Mouse (Mus musculus): ENCODE data around the gene Rab40c. TPM values are rescaled to one million over a fixed set of nuclear protein-coding genes. Genes with fewer than 3 reads are reported as not detected.
"Not testable (repeated sequence)": the region's sequence is repeated elsewhere in the genome, so short reads cannot be mapped to it uniquely, and the experiment has no call there.

Rab40c gene
- polyA plus RNA-seq, 1 experiment from 2014 or later, result 20.2 TPM

DNA sequence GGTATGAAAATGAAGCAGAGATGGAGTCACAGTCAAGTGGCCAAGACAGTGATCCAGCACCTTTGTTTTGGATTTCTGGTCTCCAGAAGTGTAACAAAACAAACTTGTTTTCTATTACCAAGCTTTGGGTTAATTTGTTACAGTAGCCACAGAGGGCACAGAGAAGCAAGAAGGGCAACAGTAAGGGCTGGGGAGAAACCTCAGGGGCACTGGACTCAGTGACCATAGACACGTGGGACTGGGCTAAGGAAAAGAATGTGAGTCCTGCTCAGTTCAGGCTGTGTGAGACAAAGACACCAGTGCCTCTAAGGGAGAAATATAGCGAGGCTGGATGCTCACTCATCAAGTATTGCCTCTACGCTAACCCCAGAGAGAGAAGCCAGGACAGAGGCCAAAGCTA is 46.9 kb downstream of the Rab40c start:
- H3K4me3 ChIP-seq (ENCODE audit: low read depth, low read length), result no peak overlapping the region
- DNase-seq (ENCODE audit: low spot score) (no peak), ATAC-seq (ENCODE audit: low FRiP score, low TSS enrichment) (no peak)
- no peaks in the 10 kb centered on the region for H3K36me3 ChIP-seq (ENCODE audit: control insufficient read depth, insufficient read depth, low read length)
- H3K9me3 ChIP-seq (ENCODE audit: control insufficient read depth, low read length), result no peaks in the 10 kb centered on the region
- WGBS, result 87% methylated on average over 3 of the region's 3 CpGs
- no peak overlapping the region for H3K4me2 ChIP-seq (replicated peaks; ENCODE audit: low read depth)
- no peak overlapping the region for H3K9ac ChIP-seq (ENCODE audit: low read length)
- H3K27me3 ChIP-seq (ENCODE audit: control insufficient read depth, insufficient read depth, low read length), result no peaks in the 10 kb centered on the region
- no peak for TF ChIP-seq EP300 (optimal IDR thresholded peaks at IDR 0.05)
- no peak for TF ChIP-seq CTCF (IDR thresholded peaks at IDR 0.05; ENCODE audit: low read depth)
- no peak overlapping the region for H3K27ac ChIP-seq (replicated peaks)
- peaks cover 12% of the 10 kb centered on the region for H3K4me1 ChIP-seq (replicated peaks; ENCODE audit: control insufficient read depth, insufficient read depth)

GRCm38 (mm10) chr17:25871566-25871965 is 48.0 kb downstream of the Rab40c start:
- H3K4me1 ChIP-seq (replicated peaks; ENCODE audit: control insufficient read depth, insufficient read depth), result peaks cover 13% of the 10 kb centered on the region
- DNase-seq (ENCODE audit: low spot score); H3K9ac ChIP-seq (ENCODE audit: low read length); H3K9me3 ChIP-seq (ENCODE audit: control insufficient read depth, low read length); H3K4me2 ChIP-seq (replicated peaks; ENCODE audit: low read depth); ATAC-seq (ENCODE audit: low FRiP score, low TSS enrichment); H3K4me3 ChIP-seq (ENCODE audit: low read depth, low read length); H3K36me3 ChIP-seq (ENCODE audit: control insufficient read depth, insufficient read depth, low read length); H3K27me3 ChIP-seq (ENCODE audit: control insufficient read depth, insufficient read depth, low read length); H3K27ac ChIP-seq (replicated peaks): not testable (repeated sequence)

DNA sequence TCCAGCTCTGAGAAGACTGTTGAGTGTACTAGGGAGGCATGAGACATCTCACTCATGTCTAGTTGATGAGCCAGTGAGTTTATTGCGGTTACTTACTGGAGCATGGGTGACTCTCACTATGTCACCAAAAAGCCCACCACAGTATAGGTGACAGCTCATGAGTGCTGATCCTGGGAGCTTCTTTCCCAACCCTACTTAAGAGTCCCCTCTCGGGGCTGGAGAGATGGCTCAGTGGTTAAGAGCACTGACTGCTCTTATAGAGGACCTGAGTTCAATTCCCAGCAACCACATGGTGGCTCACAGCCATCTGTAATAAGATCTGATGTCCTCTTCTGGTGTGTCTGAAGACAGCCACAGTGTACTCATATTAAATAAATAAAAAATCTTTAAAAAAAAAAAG is 49.6 kb downstream of the Rab40c start:
- Histone ChIP-seq H3K36me3 (ENCODE audit: control insufficient read depth, insufficient read depth, low read length) (no peaks in the 10 kb centered on the region), H3K27me3 (ENCODE audit: control insufficient read depth, insufficient read depth, low read length) (no peaks in the 10 kb centered on the region), H3K4me2 (replicated peaks; ENCODE audit: low read depth) (no peak overlapping the region), H3K4me3 (ENCODE audit: low read depth, low read length) (no peak overlapping the region), H3K9ac (ENCODE audit: low read length) (no peak overlapping the region), H3K4me1 (replicated peaks; ENCODE audit: control insufficient read depth, insufficient read depth) (peaks cover 10% of the 10 kb centered on the region; the same call in 1 of the 2 replicates), H3K27ac (replicated peaks) (no peak overlapping the region), H3K9me3 (ENCODE audit: control insufficient read depth, low read length) (no peaks in the 10 kb centered on the region)
- TF ChIP-seq EP300 (optimal IDR thresholded peaks at IDR 0.05) (no peak), CTCF (IDR thresholded peaks at IDR 0.05; ENCODE audit: low read depth) (no peak)
- DNase-seq (ENCODE audit: low spot score) (no peak), ATAC-seq (ENCODE audit: low FRiP score, low TSS enrichment) (no peak)
- WGBS, result 89% methylated on average over 2 of the region's 2 CpGs

DNA sequence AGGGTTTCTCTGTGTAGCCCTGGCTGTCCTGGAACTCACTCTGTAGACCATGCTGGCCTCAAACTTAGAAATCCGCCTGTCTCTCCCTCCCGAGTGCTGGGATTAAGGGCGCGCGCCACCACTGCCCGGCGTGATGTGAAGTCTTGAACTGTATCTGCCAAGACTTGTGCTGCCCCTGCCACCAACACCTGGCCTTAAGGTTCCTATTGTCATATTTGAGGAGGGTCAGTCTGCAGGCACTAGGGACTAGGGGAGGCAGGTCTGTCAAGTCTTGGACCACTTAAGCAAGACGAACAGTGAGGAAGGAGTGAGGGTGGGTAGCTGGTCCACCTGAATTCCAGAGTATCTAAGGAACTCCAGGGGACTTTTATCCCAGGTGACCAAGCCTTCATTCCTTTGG is 50.0 kb downstream of the Rab40c start:
- ATAC-seq (ENCODE audit: low FRiP score, low TSS enrichment), result no peak
- WGBS, result 83% methylated on average over 8 of the region's 8 CpGs
- no peak overlapping the region for H3K4me2 ChIP-seq (replicated peaks; ENCODE audit: low read depth)

GRCm38 (mm10) chr17:25868601-25869191 is 50.8 kb downstream of the Rab40c start, which contains the start of gene Mcrip2:
Gene Mcrip2, minus strand, starts transcription at chr17:25868764.
- H3K27ac ChIP-seq (replicated peaks), result peak within 1 kb of the TSS; percentile 86
- ATAC-seq (ENCODE audit: low FRiP score, low TSS enrichment), result peak; percentile 61
- no peak for TF ChIP-seq EP300 (optimal IDR thresholded peaks at IDR 0.05)
- peak; percentile 42 for TF ChIP-seq CTCF (IDR thresholded peaks at IDR 0.05; ENCODE audit: low read depth)
- peak; percentile 86 for DNase-seq (ENCODE audit: low spot score)
- 0% methylated on average over 24 of the region's 24 CpGs for WGBS
- peak within 1 kb of the TSS; percentile 76 for H3K9ac ChIP-seq (ENCODE audit: low read length)
- H3K36me3 ChIP-seq (ENCODE audit: control insufficient read depth, insufficient read depth, low read length), result no peaks in the 10 kb centered on the region
- no peaks in the 10 kb centered on the region for H3K27me3 ChIP-seq (ENCODE audit: control insufficient read depth, insufficient read depth, low read length)
- peak within 1 kb of the TSS; percentile 100 for H3K4me2 ChIP-seq (replicated peaks; ENCODE audit: low read depth)
- peaks cover 8% of the 10 kb centered on the region; the same call in 1 of the 2 replicates for H3K4me1 ChIP-seq (replicated peaks; ENCODE audit: control insufficient read depth, insufficient read depth)
- H3K4me3 ChIP-seq (ENCODE audit: low read depth, low read length), result peak within 1 kb of the TSS; percentile 74
- no peaks in the 10 kb centered on the region for H3K9me3 ChIP-seq (ENCODE audit: control insufficient read depth, low read length)

More for the DNA sequence above, 50.0 kb downstream of the Rab40c start:
- no peak for DNase-seq (ENCODE audit: low spot score)
- Histone ChIP-seq H3K27ac (replicated peaks) (no peak overlapping the region), H3K27me3 (ENCODE audit: control insufficient read depth, insufficient read depth, low read length) (no peaks in the 10 kb centered on the region), H3K4me1 (replicated peaks; ENCODE audit: control insufficient read depth, insufficient read depth) (peaks cover 10% of the 10 kb centered on the region; the same call in 1 of the 2 replicates), H3K9ac (ENCODE audit: low read length) (no peak overlapping the region), H3K36me3 (ENCODE audit: control insufficient read depth, insufficient read depth, low read length) (no peaks in the 10 kb centered on the region), H3K9me3 (ENCODE audit: control insufficient read depth, low read length) (no peaks in the 10 kb centered on the region), H3K4me3 (ENCODE audit: low read depth, low read length) (no peak overlapping the region)
- TF ChIP-seq CTCF (IDR thresholded peaks at IDR 0.05; ENCODE audit: low read depth) (no peak), EP300 (optimal IDR thresholded peaks at IDR 0.05) (no peak)

GRCm38 (mm10) chr17:25867836-25868600 is 51.5 kb downstream of the Rab40c start:
- TF ChIP-seq CTCF (IDR thresholded peaks at IDR 0.05; ENCODE audit: low read depth) (no peak), EP300 (optimal IDR thresholded peaks at IDR 0.05) (no peak)
- Histone ChIP-seq H3K4me2 (replicated peaks; ENCODE audit: low read depth) (peak overlapping the region; percentile 100), H3K27me3 (ENCODE audit: control insufficient read depth, insufficient read depth, low read length) (no peaks in the 10 kb centered on the region), H3K27ac (replicated peaks) (peak overlapping the region; percentile 86), H3K36me3 (ENCODE audit: control insufficient read depth, insufficient read depth, low read length) (no peaks in the 10 kb centered on the region), H3K4me1 (replicated peaks; ENCODE audit: control insufficient read depth, insufficient read depth) (peaks cover 8% of the 10 kb centered on the region; the same call in 1 of the 2 replicates), H3K9me3 (ENCODE audit: control insufficient read depth, low read length) (no peaks in the 10 kb centered on the region), H3K4me3 (ENCODE audit: low read depth, low read length) (peak overlapping the region; percentile 74), H3K9ac (ENCODE audit: low read length) (peak overlapping the region; percentile 76)
- DNase-seq (ENCODE audit: low spot score) (peak; percentile 52), ATAC-seq (ENCODE audit: low FRiP score, low TSS enrichment) (peak; percentile 22)
- 1% methylated on average over 42 of the region's 42 CpGs for WGBS

Data from stomach, postnatal 0 days (tissue).